Mouse (Mus musculus) erythroblast, embryonic 14.5 days (primary cell): ENCODE measurements around the gene Lhx3.

Experiments
- GATA1 ChIP-seq: IDR thresholded peaks from 2 replicates; pipeline ENCODE4 v1.6.1; 2012; ENCODE audit warnings: low read length, inconsistent platforms, mixed read lengths
- TAL1 ChIP-seq: IDR thresholded peaks from 3 replicates; pipeline ENCODE4 v1.6.1; 2012; ENCODE audit warnings: low read length, inconsistent platforms, mixed read lengths

- no peak for TF ChIP-seq TAL1
- no peak for TF ChIP-seq GATA1
These were observed 44.6 kb upstream of the Lhx3 start for GRCm38 (mm10) chr2:26252514-26253206.
